Mouse (Mus musculus) cerebellum, postnatal 25 days (tissue): Measurements from ENCODE around the gene Rbm18.
A peak's percentile ranks its signal among the peaks of the same experiment; 100 is the strongest.

ENCODE experiments used
- DNase-seq, 2 experiments: peaks; one replicate each; pipeline ENCODE4 v3.0.0; 2021; ENCODE audit warnings: mixed read lengths in 2 of 2

Gene Rbm18

GRCm38 (mm10) chr2:36104436-36104955 lies 32.1 kb downstream of the Rbm18 start:
- no peak for DNase-seq

GRCm38 (mm10) chr2:36103555-36104367 lies 32.8 kb downstream of the Rbm18 start:
- peak in 1 of 2 experiments; percentile 32 for DNase-seq

- no peak for DNase-seq
These were observed 33.5 kb downstream of the Rbm18 start for GRCm38 (mm10) chr2:36103069-36103554.

- no peak for DNase-seq
These were observed 34.0 kb downstream of the Rbm18 start for GRCm38 (mm10) chr2:36102559-36102946.

GRCm38 (mm10) chr2:36101866-36102558 lies 34.6 kb downstream of the Rbm18 start:
- DNase-seq: no peak

GRCm38 (mm10) chr2:36099739-36100138 lies 36.8 kb downstream of the Rbm18 start:
- no peak for DNase-seq

GRCm38 (mm10) chr2:36098021-36098420 lies 38.6 kb downstream of the Rbm18 start:
- no peak for DNase-seq

- no peak for DNase-seq
These were observed 39.3 kb downstream of the Rbm18 start for GRCm38 (mm10) chr2:36097129-36097815.

- no peak for DNase-seq
These were observed 42.6 kb downstream of the Rbm18 start for GRCm38 (mm10) chr2:36093914-36094475.

- no peak for DNase-seq
These were observed 43.3 kb downstream of the Rbm18 start for GRCm38 (mm10) chr2:36093301-36093700.

GRCm38 (mm10) chr2:36092748-36093147 lies 43.8 kb downstream of the Rbm18 start:
- DNase-seq: no peak

GRCm38 (mm10) chr2:36090853-36091741 lies 45.5 kb downstream of the Rbm18 start:
- peak in 1 of 2 experiments; percentile 48 for DNase-seq

GRCm38 (mm10) chr2:36089190-36089589 lies 47.4 kb downstream of the Rbm18 start:
- no peak for DNase-seq

GRCm38 (mm10) chr2:36085041-36085440 lies 51.5 kb downstream of the Rbm18 start:
- no peak for DNase-seq

GRCm38 (mm10) chr2:36082802-36083580 lies 53.6 kb downstream of the Rbm18 start:
- no peak for DNase-seq

- DNase-seq: no peak
These were observed 55.1 kb downstream of the Rbm18 start for GRCm38 (mm10) chr2:36081446-36081845.

GRCm38 (mm10) chr2:36077160-36077761 lies 59.3 kb downstream of the Rbm18 start:
- DNase-seq: no peak

GRCm38 (mm10) chr2:36075210-36075609 lies 61.4 kb downstream of the Rbm18 start:
- DNase-seq: no peak

GRCm38 (mm10) chr2:36073781-36074180 lies 62.8 kb downstream of the Rbm18 start:
- no peak for DNase-seq

GRCm38 (mm10) chr2:36071660-36072305 lies 64.8 kb downstream of the Rbm18 start:
- DNase-seq: no peak
